Mouse (Mus musculus) intestine, embryonic 16.5 days (tissue): ENCODE measurements around the gene Ldlrad2. TPM values are rescaled to one million over a fixed set of nuclear protein-coding genes. Genes with fewer than 3 reads are reported as not detected.
A peak's percentile ranks its signal among the peaks of the same experiment; 100 is the strongest.
"Not testable (repeated sequence)": the region's sequence is repeated elsewhere in the genome, so short reads cannot be mapped to it uniquely, and the experiment has no call there.

Source experiments
- ATAC-seq: fragments of 200-750 bp; cut with Nextera tagmentation; 2 replicates; pipeline ENCODE4 v1.8.0; 2017; ENCODE audit warnings: moderate TSS enrichment, moderate library complexity
- H3K27ac ChIP-seq: fragments of 300-500 bp; sonication (generic); 2 replicates; pipeline ENCODE4 v1.5.1; 2014; ENCODE audit warnings: mild to moderate bottlenecking, low read length
- H3K27me3 ChIP-seq: fragments of 300-500 bp; sonication (generic); replicated peaks from 2 replicates; pipeline ENCODE4 v1.6.1; 2014; ENCODE audit warnings: low read length, control low read depth, mixed read lengths; ENCODE audit not compliant: control insufficient read depth, insufficient read depth
- H3K36me3 ChIP-seq: fragments of 300-500 bp; sonication (generic); 2 replicates; pipeline ENCODE4 v1.6.1; 2014; ENCODE audit warnings: low read length, control low read depth; ENCODE audit not compliant: control insufficient read depth, insufficient read depth
- H3K4me1 ChIP-seq: fragments of 300-500 bp; sonication (generic); 2 replicates; pipeline ENCODE4 v1.6.1; 2014; ENCODE audit warnings: low read length, control low read depth, mixed read lengths; ENCODE audit not compliant: control insufficient read depth, insufficient read depth
- H3K4me2 ChIP-seq: fragments of 300-500 bp; sonication (generic); 2 replicates; pipeline ENCODE4 v1.6.1; 2014; ENCODE audit warnings: low read depth, low read length, control low read depth
- H3K4me3 ChIP-seq: fragments of 300-500 bp; sonication (generic); 2 replicates; pipeline ENCODE4 v1.5.1; 2014; ENCODE audit warnings: mild to moderate bottlenecking, low read length
- H3K9ac ChIP-seq: fragments of 300-500 bp; sonication (generic); 2 replicates; pipeline ENCODE4 v1.6.1; 2014; ENCODE audit warnings: low read depth, low read length
- H3K9me3 ChIP-seq: fragments of 300-500 bp; sonication (generic); 2 replicates; pipeline ENCODE4 v1.6.1; 2016; ENCODE audit warnings: low read length, control low read depth; ENCODE audit not compliant: control insufficient read depth
- WGBS: fragments of 180-500 bp; shearing (Covaris S2); extraction: QIAGEN DNeasy Blood & Tissue Kit; methylation state at CpG from one replicate; pipeline ENCODE4 v1.1.7; 2014; 5-methylcytosine and 5-hydroxymethylcytosine counted together
- polyA plus RNA-seq: library from polyadenylated mRNA; unstranded; fragments of >200 nt; fragmentation: Nextera tagmentation; extraction: Ambion mirVana; gene quantifications from 2 replicates; pipeline ENCODE4 v1.2.1, GENCODE M21; 2015

Gene Ldlrad2
- polyA plus RNA-seq, 1 experiment from 2014 or later, result not detected

DNA sequence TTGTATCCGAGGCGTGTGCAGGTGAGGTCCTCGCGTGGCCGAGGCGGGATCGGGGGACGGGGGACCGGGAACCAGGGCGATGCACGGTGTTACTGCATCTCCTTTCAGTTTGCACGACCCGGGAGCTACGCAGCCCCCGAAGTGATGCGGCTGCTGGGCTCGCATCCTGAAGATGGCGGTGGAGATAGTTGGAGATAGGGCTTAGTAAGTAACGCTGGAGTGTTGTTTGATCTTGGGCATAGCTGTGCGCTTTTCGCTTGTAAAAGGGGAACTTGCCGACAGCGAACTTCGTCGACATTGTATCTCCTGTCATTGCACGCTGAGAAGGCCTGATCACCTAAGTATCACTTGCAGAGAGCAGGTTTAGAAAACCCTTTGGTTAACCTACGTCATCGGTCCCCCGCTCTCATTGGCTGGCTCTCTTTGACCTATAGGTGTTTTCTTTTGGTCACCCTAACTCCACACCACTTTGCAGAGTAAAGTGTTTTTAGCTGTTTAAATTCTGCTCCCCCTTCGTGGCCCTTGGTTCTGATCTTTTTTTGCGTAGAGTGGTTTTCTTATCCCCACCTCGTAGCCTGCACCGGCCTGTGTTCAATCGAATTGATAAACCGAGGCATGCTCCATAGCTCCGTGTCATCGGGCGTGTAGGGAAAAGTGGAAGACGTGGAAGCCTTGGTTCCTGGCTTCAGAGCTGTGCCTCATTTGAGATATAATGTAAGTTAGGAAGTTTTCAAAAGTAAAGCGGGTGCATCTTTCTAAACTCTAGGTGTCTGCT is 20.3 kb upstream of the Ldlrad2 start:
- peak overlapping the region; percentile 91 for H3K9ac ChIP-seq
- no peaks in the 10 kb centered on the region for H3K36me3 ChIP-seq
- 3% methylated on average over 40 of the region's 40 CpGs for WGBS
- H3K27me3 ChIP-seq, result no peaks in the 10 kb centered on the region
- peak overlapping the region; percentile 99 for H3K27ac ChIP-seq
- H3K4me1 ChIP-seq, result peaks cover 32% of the 10 kb centered on the region
- H3K4me3 ChIP-seq, result peak overlapping the region; percentile 88
- peak; percentile 43; the same call in 1 of the 2 replicates for ATAC-seq
- no peaks in the 10 kb centered on the region for H3K9me3 ChIP-seq
- peak overlapping the region; percentile 80 for H3K4me2 ChIP-seq

GRCm38 (mm10) chr4:137593601-137594495 is 19.5 kb upstream of the Ldlrad2 start, which contains the start of gene Usp48:
TSS of gene Usp48 (plus strand) at chr4:137593755.
- Histone ChIP-seq H3K36me3 (no peaks in the 10 kb centered on the region), H3K4me2 (peak within 1 kb of the TSS; percentile 80), H3K27me3 (no peaks in the 10 kb centered on the region), H3K4me1 (peaks cover 27% of the 10 kb centered on the region), H3K9ac (peak within 1 kb of the TSS; percentile 91), H3K9me3 (no peaks in the 10 kb centered on the region), H3K27ac (peak within 1 kb of the TSS; percentile 99), H3K4me3 (peak within 1 kb of the TSS; percentile 88)
- peak; percentile 96 for ATAC-seq
- WGBS, result under 1% methylated on average over 91 of the region's 92 CpGs

DNA sequence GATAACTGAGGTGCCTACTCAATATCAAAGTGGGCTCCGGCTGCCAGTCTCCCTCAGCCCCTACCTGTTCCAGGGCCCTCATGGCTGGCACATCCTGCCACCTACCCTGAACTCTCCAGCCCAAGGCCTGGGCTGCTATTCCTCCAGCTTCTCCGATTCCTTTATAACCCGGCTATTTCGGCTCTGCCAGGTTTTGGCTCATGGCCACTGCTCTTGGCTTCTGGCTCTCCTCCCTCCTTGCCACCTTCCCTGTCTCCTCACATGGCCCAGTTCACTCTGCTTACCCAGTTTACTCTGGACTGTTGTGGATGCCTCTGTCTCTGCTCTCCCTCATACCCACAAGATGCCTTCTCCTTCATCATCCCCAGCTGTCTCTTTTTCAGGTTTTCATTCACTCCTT is 16.6 kb upstream of the Ldlrad2 start:
- H3K36me3 ChIP-seq, result no peaks in the 10 kb centered on the region
- no peak for ATAC-seq
- no peaks in the 10 kb centered on the region for H3K9me3 ChIP-seq
- H3K4me1 ChIP-seq, result peaks cover 13% of the 10 kb centered on the region
- no peaks in the 10 kb centered on the region for H3K27me3 ChIP-seq
- H3K4me3 ChIP-seq, result no peak overlapping the region
- no peak overlapping the region for H3K9ac ChIP-seq
- no peak overlapping the region for H3K4me2 ChIP-seq
- no peak overlapping the region for H3K27ac ChIP-seq
- WGBS, result 88% methylated on average over 4 of the region's 4 CpGs

GRCm38 (mm10) chr4:137589586-137589985 is 15.2 kb upstream of the Ldlrad2 start:
- H3K4me1 ChIP-seq, result peaks cover 3% of the 10 kb centered on the region; the same call in 1 of the 2 replicates
- H3K4me2 ChIP-seq, result no peak overlapping the region
- 83% methylated on average over 3 of the region's 3 CpGs for WGBS
- ATAC-seq, result no peak
- no peak overlapping the region for H3K4me3 ChIP-seq
- no peaks in the 10 kb centered on the region for H3K27me3 ChIP-seq
- H3K27ac ChIP-seq, result no peak overlapping the region
- no peak overlapping the region for H3K9ac ChIP-seq
- H3K36me3 ChIP-seq, result no peaks in the 10 kb centered on the region
- H3K9me3 ChIP-seq, result no peaks in the 10 kb centered on the region

GRCm38 (mm10) chr4:137589095-137589494 is 14.7 kb upstream of the Ldlrad2 start:
- H3K36me3 ChIP-seq, ATAC-seq, H3K27ac ChIP-seq, H3K27me3 ChIP-seq, H3K4me3 ChIP-seq, H3K9me3 ChIP-seq, H3K4me2 ChIP-seq, H3K4me1 ChIP-seq, H3K9ac ChIP-seq: not testable (repeated sequence)
- 85% methylated on average over 2 of the region's 3 CpGs for WGBS

GRCm38 (mm10) chr4:137581815-137582214 is 7.4 kb upstream of the Ldlrad2 start:
- Histone ChIP-seq H3K36me3 (no peaks in the 10 kb centered on the region), H3K9ac (no peak overlapping the region), H3K9me3 (no peaks in the 10 kb centered on the region), H3K27ac (no peak overlapping the region), H3K4me2 (no peak overlapping the region), H3K27me3 (no peaks in the 10 kb centered on the region), H3K4me3 (no peak overlapping the region), H3K4me1 (peaks cover 5% of the 10 kb centered on the region; the same call in 1 of the 2 replicates)
- no peak for ATAC-seq
- WGBS, result 46% methylated on average over 3 of the region's 3 CpGs

GRCm38 (mm10) chr4:137580299-137580698 is 5.9 kb upstream of the Ldlrad2 start:
- peaks cover 5% of the 10 kb centered on the region; the same call in 1 of the 2 replicates for H3K4me1 ChIP-seq
- H3K4me3 ChIP-seq, result no peak overlapping the region
- no peaks in the 10 kb centered on the region for H3K27me3 ChIP-seq
- no peak for ATAC-seq
- no peak overlapping the region for H3K27ac ChIP-seq
- no peak overlapping the region for H3K4me2 ChIP-seq
- 73% methylated on average over 2 of the region's 2 CpGs for WGBS
- H3K9me3 ChIP-seq, result no peaks in the 10 kb centered on the region
- no peak overlapping the region for H3K9ac ChIP-seq
- no peaks in the 10 kb centered on the region for H3K36me3 ChIP-seq

DNA sequence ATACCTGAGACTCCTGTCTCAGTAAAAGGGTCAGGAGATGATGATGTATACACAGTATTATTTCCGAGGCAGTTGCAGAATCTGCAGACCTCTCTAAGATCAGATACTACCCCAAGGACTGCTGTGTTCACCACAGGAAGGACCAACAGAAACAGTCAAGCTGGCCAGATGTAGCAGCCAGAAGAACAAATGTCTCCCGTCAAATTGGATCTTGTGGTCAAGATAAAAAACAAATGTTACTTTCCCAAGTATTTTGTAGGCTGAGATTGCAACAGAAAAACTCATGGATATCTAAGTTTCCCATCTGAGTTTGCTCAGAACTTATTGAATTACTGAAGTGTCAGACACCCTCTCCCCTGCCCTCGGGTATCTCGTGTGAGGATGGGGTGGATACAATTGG is 5.4 kb upstream of the Ldlrad2 start:
- no peak overlapping the region for H3K27ac ChIP-seq
- no peak for ATAC-seq

DNA sequence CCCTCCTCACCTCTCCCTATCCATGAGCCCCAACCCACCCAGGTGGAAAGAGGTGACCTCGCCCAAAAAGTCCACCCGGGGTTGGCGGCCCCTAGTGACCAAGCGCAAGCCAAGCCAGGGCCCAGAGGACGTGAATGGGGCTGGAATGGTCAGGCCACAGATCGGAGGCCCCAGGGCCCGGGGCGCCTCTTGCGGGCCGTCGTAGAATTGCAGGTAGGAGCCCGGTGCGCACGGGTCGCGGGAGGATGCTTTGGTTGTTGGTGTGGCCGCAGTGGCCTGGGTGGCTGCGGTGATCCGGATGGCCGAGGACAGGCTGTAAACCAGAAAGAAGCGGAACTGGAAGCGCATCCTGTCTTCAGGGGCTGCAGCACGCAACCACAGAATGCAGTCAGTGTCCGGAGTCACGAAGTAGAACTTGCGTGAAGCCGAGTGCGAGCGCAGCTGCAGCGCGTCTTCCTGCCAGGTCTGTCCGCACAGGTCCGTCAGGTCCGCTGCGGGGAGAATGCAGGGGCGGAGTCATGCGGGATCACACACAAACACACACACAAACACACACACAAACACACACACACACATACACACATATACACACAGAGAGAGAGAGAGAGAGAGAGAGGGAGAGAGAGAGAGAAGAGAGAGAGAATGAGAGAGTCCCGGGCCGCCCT is 3.9 kb upstream of the Ldlrad2 start:
- 4% methylated on average over 39 of the region's 39 CpGs for WGBS
- ATAC-seq, result peak; percentile 58; the same call in 1 of the 2 replicates
- H3K36me3 ChIP-seq, result no peaks in the 10 kb centered on the region
- peaks cover 5% of the 10 kb centered on the region; the same call in 1 of the 2 replicates for H3K4me1 ChIP-seq
- peak overlapping the region; percentile 34 for H3K4me3 ChIP-seq
- peak overlapping the region; percentile 41 for H3K9ac ChIP-seq
- no peak overlapping the region for H3K27ac ChIP-seq
- no peaks in the 10 kb centered on the region for H3K27me3 ChIP-seq
- H3K9me3 ChIP-seq, result no peaks in the 10 kb centered on the region
- H3K4me2 ChIP-seq, result peak overlapping the region; percentile 61

More for the DNA sequence above, 5.4 kb upstream of the Ldlrad2 start:
- Histone ChIP-seq H3K36me3 (no peaks in the 10 kb centered on the region), H3K9me3 (no peaks in the 10 kb centered on the region), H3K4me1 (peaks cover 5% of the 10 kb centered on the region; the same call in 1 of the 2 replicates), H3K4me3 (no peak overlapping the region), H3K9ac (no peak overlapping the region), H3K27me3 (no peaks in the 10 kb centered on the region), H3K4me2 (no peak overlapping the region)
- WGBS, result 48% methylated on average over 4 of the region's 4 CpGs
